Mouse (Mus musculus): ENCODE results near the gene Fcgrt.
A peak's percentile ranks its signal among the peaks of the same experiment; 100 is the strongest.

The Fcgrt gene

DNA sequence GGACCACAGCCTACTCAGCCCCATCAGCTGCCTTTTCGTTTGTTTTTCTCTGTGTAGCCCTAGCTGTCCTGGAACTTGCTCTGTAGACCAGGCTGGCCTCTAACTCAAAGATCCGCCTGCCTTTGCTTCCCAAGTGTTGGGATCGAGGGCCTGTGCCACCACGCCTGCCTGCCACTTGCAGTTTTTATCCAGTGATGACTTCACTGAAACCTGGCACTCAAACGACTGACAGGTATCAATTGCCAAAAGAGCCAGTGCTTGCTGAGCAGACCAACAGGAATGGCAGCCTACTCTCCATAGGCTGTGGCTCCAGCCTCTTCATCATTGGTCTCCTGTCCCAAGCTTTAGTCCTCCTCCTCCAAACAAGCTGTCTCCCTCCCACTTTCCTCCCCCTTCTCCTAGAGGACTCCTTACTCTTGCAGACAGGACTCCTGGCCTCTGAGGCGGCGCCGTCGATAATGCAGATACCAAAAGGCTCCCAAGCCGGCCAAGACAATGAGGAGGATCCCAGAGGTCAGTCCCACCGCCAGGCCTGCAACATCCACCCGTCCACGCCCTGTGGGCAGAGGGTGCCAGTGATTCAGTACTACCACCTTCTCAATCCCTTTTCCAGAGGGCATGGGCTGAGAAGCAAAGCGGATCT, 47.2 kb downstream of the Fcgrt start:
- no peak for DNase-seq (ENCODE audit: low read depth)

DNA sequence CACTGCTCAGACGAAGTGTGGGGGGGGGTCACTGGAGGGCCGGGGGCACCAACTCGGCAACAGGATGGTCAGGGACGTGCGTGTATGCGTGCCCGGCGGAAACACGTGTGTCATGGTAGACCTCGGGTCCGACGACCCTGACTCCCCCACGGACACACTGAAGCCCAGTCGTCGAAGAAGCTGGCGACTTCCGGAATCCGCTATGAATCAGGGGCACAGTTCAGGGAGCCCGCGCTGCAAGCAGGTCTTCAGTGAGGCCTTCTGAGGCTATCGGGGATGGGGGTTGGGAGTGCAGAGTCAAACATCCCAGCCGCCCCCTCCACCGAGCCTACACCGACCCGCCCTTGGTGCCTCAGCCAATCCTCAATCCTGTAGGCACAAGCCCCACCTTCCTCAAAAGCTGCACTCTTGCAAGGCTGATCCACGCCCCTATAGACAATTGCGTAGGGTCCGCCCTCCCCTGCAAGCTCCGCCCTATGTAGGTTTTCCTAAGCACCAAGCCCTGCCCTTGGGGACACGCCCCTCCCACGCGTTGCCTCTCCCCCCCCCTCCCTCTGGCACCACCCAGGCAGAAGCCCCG, 49.6 kb downstream of the Fcgrt start:
- peak; percentile 96 for DNase-seq (ENCODE audit: low read depth)

DNA sequence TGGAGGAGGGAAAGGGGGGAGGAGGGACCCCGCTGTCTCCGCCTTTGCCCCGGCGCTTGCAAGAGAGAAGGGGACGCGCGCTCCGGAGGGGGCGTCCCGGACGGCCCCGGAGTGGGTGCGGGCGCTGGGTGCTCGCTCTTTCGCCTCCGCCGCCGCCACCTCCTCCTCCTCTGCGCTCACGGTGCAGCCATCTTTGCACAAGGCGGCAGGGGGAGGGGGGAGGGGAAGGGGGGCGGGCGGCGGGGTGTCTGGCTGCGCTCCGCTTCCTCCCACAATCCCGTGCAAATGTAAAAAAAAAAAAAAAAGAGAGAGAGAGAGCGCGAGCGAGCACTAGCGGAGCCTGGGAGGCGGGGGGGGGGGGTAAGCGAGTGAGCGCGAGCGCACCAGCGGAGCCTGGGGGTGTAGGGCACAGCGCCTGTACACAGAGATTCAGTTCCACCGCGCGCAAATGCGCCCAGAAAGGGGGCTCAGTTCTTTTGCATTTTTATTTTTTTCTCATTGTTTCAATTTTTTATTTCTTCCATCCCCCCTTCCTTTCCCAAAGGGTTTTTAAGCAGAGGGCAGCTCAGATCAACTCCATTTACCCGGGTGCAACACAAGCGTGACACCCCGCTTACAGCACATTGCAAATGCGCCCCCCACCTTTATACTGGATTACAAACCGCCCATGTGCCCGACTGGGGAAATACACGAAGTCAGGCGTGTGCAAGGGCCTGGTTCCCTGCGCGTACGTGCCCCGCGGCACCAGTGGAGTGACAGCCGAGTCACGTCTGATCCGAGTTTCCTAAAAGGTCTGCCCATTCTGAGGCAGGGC, 50.3 kb downstream of the Fcgrt start:
- no peak for DNase-seq (ENCODE audit: low read depth)

DNA sequence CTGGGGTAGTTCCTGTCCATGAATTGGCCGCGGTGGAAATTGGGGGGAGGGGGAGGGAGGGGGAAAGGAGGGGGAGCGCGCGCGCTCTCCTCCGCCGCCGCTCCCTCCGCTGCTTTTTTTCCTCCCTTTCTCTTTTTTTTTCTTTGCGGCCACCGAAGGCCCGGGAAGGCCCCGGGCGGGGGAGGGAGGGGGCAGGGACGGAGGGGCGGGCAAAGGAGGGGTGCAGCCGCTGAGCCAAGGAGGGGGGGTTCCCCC, 50.9 kb downstream of the Fcgrt start, which contains the start of gene Prr12:
Prr12 (minus strand) TSS at position 20 of the 255 bp plus-strand sequence.
- DNase-seq (ENCODE audit: low read depth): no peak

DNA sequence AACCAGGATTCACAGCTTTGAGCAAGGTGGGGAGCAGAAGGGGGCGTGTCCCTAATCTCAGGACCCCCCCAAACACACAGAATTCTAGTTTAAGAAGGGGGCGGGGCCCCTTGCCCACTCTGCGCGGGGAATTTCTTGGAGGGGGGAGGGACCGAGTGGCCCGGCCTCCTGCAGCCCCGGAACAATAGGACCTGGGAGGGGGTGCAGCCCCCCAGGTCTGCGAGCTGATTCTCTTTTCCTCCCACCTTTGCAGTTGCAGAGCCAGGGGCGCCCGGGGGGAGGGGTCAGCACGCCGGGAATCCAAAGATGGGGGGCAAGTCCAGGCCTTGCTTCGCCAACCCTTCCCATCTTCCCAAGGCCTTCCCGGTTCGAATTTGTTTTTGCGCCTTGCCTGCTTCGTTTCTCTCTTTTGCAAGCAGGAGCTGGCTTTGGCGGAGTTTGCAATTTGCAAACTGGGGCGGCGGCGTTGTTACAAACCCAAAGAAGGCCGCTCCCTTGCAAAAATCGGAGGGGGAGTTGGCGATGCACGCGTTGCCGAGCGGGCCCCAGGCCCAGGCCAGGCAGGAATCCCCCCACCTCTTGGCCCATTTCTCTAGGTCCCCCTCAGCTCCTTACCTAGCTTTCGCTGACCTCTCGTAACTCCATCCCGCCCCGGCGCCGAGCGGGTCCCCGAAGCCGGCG, 51.3 kb downstream of the Fcgrt start:
- DNase-seq (ENCODE audit: low read depth): no peak

DNA sequence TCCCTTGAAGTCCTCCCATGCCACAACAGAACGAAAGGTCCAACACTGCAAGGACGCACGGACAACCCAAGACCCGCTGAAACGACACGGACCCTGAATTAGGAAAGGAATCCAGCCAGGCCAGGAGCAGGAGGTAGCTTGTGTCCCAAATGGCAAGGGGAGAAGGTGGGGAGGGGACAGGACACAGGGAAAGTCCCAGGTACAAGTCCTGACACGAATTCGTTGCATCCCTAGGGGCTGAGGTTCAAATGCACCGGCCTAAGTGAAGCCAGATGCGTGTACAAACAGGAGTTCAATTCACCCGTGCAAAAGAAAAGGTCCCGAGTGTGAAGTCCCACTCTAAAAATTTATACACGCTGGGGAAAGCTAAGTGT, 52.1 kb downstream of the Fcgrt start:
- no peak for DNase-seq (ENCODE audit: low read depth)

DNA sequence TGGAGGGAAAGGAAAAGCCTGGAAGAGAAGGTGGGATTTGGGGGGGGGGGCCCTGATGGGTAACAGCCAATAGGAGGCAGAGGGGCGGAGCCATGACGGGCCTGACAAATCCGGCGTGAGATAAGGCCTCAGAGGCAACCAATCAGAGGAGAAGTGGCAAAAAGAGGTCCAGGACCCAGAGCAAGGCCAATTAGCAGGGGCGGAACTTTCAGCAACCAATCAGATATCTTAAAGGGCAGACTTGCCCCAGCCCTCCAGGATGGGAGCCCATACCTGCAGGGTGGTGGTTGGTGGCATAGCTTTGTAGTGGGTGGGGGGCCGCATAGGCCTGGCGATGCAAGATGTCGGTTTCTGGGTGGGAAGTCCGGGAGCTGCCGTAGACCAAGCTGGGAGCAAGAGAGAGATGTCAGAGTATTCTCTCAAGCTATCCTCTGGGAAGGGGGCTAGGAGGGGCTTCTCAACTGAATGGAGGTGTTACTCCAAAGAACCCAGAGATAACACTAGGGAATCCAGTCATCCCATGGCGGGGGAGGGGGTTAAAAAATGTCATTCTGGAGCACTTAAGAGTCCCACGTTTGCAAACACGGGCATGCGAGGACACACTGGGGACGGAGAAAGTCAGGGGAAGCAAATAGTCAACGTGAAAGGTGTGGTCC, 52.6 kb downstream of the Fcgrt start:
- peak; percentile 57 for DNase-seq (ENCODE audit: low read depth)

DNA sequence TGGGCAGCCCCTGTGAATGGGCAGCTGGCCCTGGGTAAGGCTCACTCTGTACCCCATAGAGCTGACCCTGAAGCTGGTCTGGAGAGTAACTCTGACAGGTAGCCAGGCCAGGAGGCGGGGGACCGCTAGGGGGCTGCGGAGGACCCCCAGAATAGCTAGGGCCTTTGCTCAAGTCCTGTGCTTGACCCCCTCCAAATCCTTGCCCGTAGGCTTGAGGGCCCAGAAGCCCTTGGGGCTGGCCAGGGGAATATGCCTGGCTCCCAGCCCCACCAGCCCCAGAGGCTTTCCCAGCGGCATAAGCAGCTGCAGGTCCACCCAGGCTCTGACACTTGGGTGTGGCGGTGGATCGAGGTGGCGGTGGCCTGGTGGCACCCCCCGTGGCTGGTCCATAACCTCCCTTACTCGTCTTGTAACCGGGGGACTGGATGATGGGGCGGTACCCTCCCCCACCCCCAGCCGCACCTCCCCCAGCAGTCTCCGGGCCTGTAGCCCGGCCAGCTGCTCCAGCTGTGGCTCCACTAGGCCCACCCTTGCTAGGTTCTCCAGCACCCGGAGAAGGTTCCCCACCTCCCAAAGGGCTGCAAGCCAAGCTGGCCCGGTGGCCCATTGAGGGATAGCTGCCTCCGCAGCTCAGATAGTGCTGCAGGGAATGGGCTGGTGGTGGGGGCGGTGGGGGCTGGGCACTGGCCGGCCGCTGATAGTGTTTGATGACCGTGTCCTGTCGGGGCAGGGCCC, 54.6 kb downstream of the Fcgrt start:
- DNase-seq (ENCODE audit: low read depth): no peak

DNA sequence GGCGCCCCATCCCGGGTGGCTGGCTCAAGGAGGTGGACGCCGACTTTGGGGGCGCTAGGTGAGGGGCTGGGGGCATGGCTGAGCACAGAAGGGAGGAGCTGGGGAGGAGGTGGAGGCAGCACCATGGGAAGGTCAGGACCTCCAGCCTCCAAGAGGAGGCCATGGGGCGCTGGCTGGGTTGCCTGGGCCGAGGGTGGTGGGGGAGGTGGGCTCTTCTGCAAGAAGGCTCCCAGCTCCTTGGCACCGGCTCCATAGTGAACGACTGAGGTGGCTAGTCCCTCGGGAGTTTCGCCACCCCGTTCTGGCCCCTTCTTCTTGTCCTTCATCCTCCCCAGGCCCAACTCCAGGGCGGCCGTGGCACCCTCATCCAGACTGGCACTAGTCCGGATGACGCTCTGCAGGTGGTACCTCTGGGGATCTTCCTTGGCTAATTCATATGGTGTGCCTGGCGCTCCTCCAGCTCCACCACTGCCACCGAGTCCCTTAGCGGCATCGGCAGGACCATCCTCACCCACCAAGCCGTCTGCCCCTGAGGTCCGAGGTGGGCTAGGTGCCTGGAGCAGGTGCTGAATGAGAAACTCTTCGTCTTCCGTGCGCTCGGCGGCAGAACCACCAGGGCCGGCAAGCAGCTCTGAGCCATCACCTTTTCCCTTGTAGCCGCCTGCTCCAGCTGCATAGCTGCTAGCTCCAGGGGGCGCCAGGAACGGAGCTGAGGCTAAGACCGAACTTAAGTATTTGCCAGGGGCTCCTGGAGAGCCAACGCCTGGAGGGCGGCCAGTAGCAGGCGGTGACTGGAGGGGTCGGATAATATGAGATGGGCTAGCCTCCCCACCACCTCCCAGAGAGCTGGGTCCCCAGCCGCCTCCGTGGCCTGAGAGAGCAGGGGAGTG, 55.4 kb downstream of the Fcgrt start:
- DNase-seq (ENCODE audit: low read depth): no peak

DNA sequence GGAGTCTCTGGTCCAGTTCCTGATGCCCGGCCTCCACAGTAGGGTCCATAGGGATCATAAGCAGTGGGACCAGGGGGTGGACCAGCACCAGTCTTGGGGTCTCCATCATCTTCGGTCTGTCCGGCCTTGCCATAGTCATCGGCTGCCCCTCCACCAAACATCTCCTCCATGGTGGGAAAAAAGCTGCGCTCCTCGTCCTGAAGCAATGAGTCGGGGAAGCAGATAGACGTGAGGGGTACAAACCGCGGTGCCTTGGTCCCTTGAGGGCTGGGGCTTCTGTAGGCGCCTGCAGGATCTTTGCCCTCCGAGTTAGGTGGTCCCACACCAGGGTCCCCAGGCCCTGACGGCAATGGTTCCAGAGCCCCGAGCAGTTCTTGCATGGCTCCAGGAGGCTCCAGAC, 56.2 kb downstream of the Fcgrt start:
- no peak for DNase-seq (ENCODE audit: low read depth)

DNA sequence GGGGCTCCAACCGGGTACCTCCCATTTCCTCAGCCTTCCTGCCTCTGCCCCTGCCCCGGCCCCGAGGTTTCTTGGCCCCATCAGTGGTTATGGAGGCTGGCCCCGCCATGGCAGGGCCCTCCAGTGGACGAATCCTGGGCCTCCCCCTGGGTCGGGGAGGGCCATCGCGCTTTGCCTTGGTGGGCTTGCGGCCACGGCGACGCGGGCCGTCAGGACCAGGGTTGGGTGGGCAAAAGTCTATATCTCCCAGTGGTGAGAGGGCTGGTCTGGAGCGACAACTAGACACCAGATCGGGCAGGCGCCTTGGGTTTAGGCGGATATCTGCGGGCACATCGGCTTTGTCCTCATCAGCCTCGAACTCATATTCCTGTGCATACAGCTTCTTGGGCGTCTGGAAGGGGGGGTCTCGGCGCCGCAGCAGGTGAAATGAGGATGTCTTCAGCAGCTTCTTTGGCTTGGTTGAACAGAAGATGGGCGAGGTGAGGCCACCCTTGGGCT, 56.7 kb downstream of the Fcgrt start:
- no peak for DNase-seq (ENCODE audit: low read depth)

DNA sequence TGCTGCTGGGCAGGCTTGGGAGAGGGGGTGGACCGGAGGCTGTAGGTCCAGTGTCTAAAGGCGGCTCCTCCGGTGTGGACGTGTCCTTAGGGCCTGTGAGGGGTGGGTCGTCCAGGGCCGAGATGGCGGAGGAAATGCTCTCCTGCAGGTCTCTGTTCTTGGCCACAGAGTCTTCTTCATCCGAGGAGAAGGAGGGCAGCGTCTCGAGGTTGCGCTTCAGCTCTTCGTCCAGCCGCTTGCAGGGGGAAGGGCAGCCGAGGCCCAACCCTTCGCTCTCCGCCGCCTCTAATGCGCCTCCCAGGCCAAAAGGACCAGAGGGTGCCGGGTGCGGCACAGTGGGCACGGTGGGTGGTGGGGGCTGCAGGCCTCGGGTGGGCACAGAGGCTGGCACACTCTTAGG, 57.9 kb downstream of the Fcgrt start:
- DNase-seq (ENCODE audit: low read depth): no peak

DNA sequence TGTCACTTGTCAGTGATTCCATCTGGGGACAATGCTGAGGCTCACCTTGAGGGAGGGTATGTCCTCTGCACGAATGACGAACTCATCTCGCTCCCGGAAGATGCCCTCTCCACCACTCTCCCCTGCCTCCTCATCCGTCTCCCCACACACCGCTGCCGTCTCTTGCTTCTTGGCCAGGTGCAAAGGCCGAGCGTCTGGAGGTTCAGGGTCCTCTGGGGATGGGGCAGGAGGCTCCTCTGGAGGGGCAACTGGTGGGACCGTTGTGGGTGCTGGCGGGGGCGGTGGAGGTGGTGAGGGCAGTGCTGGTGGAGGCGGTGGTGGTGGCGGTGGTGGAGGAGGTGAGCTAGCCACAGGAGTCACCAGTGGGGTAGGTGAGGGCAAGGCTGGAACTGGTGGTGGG, 60.3 kb downstream of the Fcgrt start:
- no peak for DNase-seq (ENCODE audit: low read depth)
